Mouse (Mus musculus) heart, adult 10 weeks (tissue): Measurements from ENCODE around the gene Gda. TPM values are rescaled to one million over a fixed set of nuclear protein-coding genes. Genes with fewer than 3 reads are reported as not detected.

Experiments used
- polyA plus RNA-seq: library from polyadenylated mRNA; stranded (reverse); fragments of 350-450 nt; fragmentation: Illumina TruSeq; extraction: RNeasy Lipid Tissue Mini Kit (QIAGEN cat#74804); gene quantifications from one replicate; pipeline ENCODE4 v1.2.3, GENCODE M21; 2014; ENCODE audit warnings: low read depth, low replicate concordance

Gene Gda
- polyA plus RNA-seq, result 7.6 TPM

GRCm38 (mm10) chr19:21473345-21473744 lies at the start of gene Gda:
TSS of gene Gda (minus strand) at chr19:21473445.

Other genes with a start within 250 kb of the Gda start
- gene Zfand5, start 201.2 kb downstream of the Gda start, polyA plus RNA-seq, result 126 TPM
- 19.0 TPM for gene 1110059E24Rik, start 179.5 kb upstream of the Gda start, polyA plus RNA-seq
- 10.6 TPM for gene Abhd17b, start 179.7 kb upstream of the Gda start, polyA plus RNA-seq